In the genomic region with DNA sequence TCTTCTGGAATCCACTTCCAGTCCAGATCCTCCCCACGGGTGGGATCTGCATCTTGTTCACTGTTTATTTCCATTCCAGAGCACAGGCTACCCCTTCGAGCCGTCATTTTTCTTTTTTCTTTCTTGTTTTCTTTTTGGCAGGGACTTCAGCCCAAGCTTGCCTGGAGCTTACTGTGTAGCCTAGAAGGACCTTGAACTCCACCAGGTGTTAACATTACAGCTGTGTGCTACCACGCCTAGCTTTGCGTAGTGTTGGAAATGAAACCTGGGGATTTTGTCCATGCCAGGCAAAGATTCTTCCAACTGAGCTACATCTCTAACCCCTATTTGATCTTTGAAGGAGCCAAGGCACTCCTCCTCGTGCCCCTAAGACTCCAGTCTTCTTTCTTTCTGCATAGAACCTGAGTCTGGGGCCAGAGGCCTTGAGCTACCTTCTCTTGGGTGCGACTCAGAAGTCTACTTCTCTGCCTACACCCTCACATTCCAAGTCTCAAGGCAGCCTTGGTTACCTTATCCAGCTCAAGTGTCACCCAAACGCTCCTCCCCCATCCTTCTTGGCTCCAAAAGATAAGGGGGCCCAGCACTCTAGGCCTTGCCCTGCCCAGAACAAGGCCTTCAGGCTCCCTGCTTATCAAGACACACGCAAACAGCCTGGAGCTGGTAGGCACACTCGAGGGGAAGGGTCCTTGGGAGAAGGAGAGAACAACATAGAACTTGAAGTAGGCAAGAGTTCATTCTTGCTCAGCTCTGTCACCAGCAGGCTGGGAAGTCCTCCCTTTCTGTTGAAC, we compare ENCODE assay signal across 15 mouse cellular contexts. TPM values are rescaled to one million over a fixed set of nuclear protein-coding genes. Genes with fewer than 3 reads are reported as not detected.
DNase-seq lines count a peak whose midpoint lies in the region; ATAC-seq and TF ChIP-seq lines count a peak whose summit lies in the region.
"Had no signal": no experiment of that assay in that cellular context is flagged by ENCODE, and none has a peak within 500 bp of the region (broad histone marks: within the 10 kb centered on the region; RNA-seq: fewer than 3 reads in every experiment).

No protein-coding gene starts in this region.

- H3K4me3 ChIP-seq in heart, embryonic 12.5 days, result no peak overlapping the region
- H3K4me3 ChIP-seq in lung, embryonic 14.5 days (ENCODE audit: low read depth, low read length), result no peak overlapping the region
- H3K4me3 ChIP-seq in layer of hippocampus, adult 2 months, result no peak overlapping the region

- H3K4me1 ChIP-seq in heart, embryonic 12.5 days (replicated peaks), result no peaks in the 10 kb centered on the region
- peaks cover 7% of the 10 kb centered on the region; the same call in 1 of the 2 replicates for H3K4me1 ChIP-seq in lung, embryonic 14.5 days (ENCODE audit: insufficient read depth)

- ATAC-seq in heart, embryonic 12.5 days (ENCODE audit: insufficient number of reproducible peaks, low FRiP score), result peak; percentile 74
- peak; percentile 94 for ATAC-seq in erythroid progenitor cell, adult 5-6 weeks (replicated peaks; ENCODE audit: low FRiP score, poor library complexity, severe bottlenecking)
- peak; percentile 63; the same call in 1 of the 2 replicates for ATAC-seq in lung, embryonic 14.5 days (ENCODE audit: insufficient read depth)
- ATAC-seq: Patski had no signal

- H3K27ac ChIP-seq in heart, embryonic 12.5 days (ENCODE audit: poor library complexity, severe bottlenecking), result no peak overlapping the region
- no peak overlapping the region for H3K27ac ChIP-seq in lung, embryonic 14.5 days (ENCODE audit: low read depth)
- no peak overlapping the region for H3K27ac ChIP-seq in layer of hippocampus, adult 2 months

- H3K36me3 ChIP-seq in heart, embryonic 12.5 days, result no peaks in the 10 kb centered on the region
- no peaks in the 10 kb centered on the region for H3K36me3 ChIP-seq in lung, embryonic 14.5 days (ENCODE audit: insufficient read depth)

- H3K9me3 ChIP-seq in heart, embryonic 12.5 days (replicated peaks), result no peaks in the 10 kb centered on the region
- H3K9me3 ChIP-seq in lung, embryonic 14.5 days (ENCODE audit: low read depth, low read length), result no peaks in the 10 kb centered on the region

- TF ChIP-seq CTCF in lung, embryonic 14.5 days (IDR thresholded peaks at IDR 0.05; ENCODE audit: low read depth), result no peak
- TF ChIP-seq CTCF in layer of hippocampus, adult 2 months (conservative IDR thresholded peaks at IDR 0.05), result no peak

- H3K9ac ChIP-seq in heart, embryonic 12.5 days, result no peak overlapping the region
- no peak overlapping the region for H3K9ac ChIP-seq in lung, embryonic 14.5 days

- DNase-seq in heart, adult 18-20 months, result no peak
- DNase-seq in lung, embryonic 14.5 days, result peak; percentile 20
- peak; percentile 73 to 74 for DNase-seq in spleen, postnatal 4 days (ENCODE audit: low spot score in 2 of 2)
- no peak for DNase-seq in layer of hippocampus, adult 2 months (ENCODE audit: low spot score in 2 of 2)
- no peak for DNase-seq in cerebellum, postnatal 36 days
- no peak for DNase-seq in urinary bladder, postnatal 10 days (ENCODE audit: low spot score)
- DNase-seq: adrenal gland, postnatal 25 days; gastrocnemius, postnatal 14 days; heart, postnatal 36 days; kidney, adult 2 months; thymus, postnatal 4 days had no signal

- WGBS in heart, embryonic 12.5 days, result 51% methylated on average over 10 of the region's 10 CpGs
- WGBS in lung, embryonic 14.5 days, result 58% methylated on average over 10 of the region's 10 CpGs

- H3K27me3 ChIP-seq in heart, embryonic 12.5 days (replicated peaks), result peaks cover 60% of the 10 kb centered on the region
- peaks cover 25% of the 10 kb centered on the region for H3K27me3 ChIP-seq in lung, embryonic 14.5 days (ENCODE audit: insufficient read depth, low read length)

- H3K4me2 ChIP-seq in heart, embryonic 12.5 days, result no peak overlapping the region
- H3K4me2 ChIP-seq in lung, embryonic 14.5 days, result no peak overlapping the region

RNA-seq across cellular contexts. Expression of a gene that starts 29.7 kb away (rescaled TPM):
- 0.08 TPM in 1 of 2 replicates, not detected in the other for polyA plus RNA-seq in heart, embryonic 12.5 days (2016; fragmentation: Nextera tagmentation; extraction: Ambion mirVana)
- total RNA-seq in heart, adult 18-20 months (2021), result not detected
- not detected in 2 replicates for total RNA-seq in erythroid progenitor cell, adult 5-6 weeks (2015; ENCODE audit: low replicate concordance)
- total RNA-seq in erythroid progenitor cell, adult 5-6 weeks (2017; ENCODE audit: low replicate concordance), result not detected in 2 replicates
- not detected in 2 replicates for polyA plus RNA-seq in lung, embryonic 14.5 days (2014; fragmentation: Nextera tagmentation; extraction: Ambion mirVana)
- total RNA-seq in layer of hippocampus, adult 2 months (2021), result under 1 TPM in 1 of 2 experiments, not detected in 1; 0.13 TPM
- total RNA-seq: adrenal gland, postnatal 25 days; gastrocnemius, postnatal 14 days; heart, postnatal 36 days had no signal
- polyA plus RNA-seq: cortical plate, adult 2 months; kidney, adult 2 months; Patski had no signal

RNA-seq across cellular contexts. Expression of a gene that starts 32.8 kb away (rescaled TPM):
- 609 and 632 TPM in 2 replicates for polyA plus RNA-seq in heart, embryonic 12.5 days (2016; fragmentation: Nextera tagmentation; extraction: Ambion mirVana)
- total RNA-seq in heart, adult 18-20 months (2021), result 100 to 1,000 TPM; 261 to 267 TPM
- 118 and 138 TPM in 2 replicates for total RNA-seq in erythroid progenitor cell, adult 5-6 weeks (2015; ENCODE audit: low replicate concordance)
- 107 and 109 TPM in 2 replicates for total RNA-seq in erythroid progenitor cell, adult 5-6 weeks (2017; ENCODE audit: low replicate concordance)
- 687 and 693 TPM in 2 replicates for polyA plus RNA-seq in lung, embryonic 14.5 days (2014; fragmentation: Nextera tagmentation; extraction: Ambion mirVana)
- total RNA-seq in layer of hippocampus, adult 2 months (2021), result 100 to 1,000 TPM; 498 to 523 TPM

RNA-seq across cellular contexts. Expression of a gene that starts 45.8 kb away (rescaled TPM):
- 4.5 and 5.0 TPM in 2 replicates for polyA plus RNA-seq in heart, embryonic 12.5 days (2016; fragmentation: Nextera tagmentation; extraction: Ambion mirVana)
- 1 to 10 TPM; 3.8 to 4.2 TPM for total RNA-seq in heart, adult 18-20 months (2021)
- not detected in 2 replicates for total RNA-seq in erythroid progenitor cell, adult 5-6 weeks (2015; ENCODE audit: low replicate concordance)
- total RNA-seq in erythroid progenitor cell, adult 5-6 weeks (2017; ENCODE audit: low replicate concordance), result not detected in 2 replicates
- 1.1 and 1.5 TPM in 2 replicates for polyA plus RNA-seq in lung, embryonic 14.5 days (2014; fragmentation: Nextera tagmentation; extraction: Ambion mirVana)
- total RNA-seq in layer of hippocampus, adult 2 months (2021), result 1 to 10 TPM; 3.8 TPM

RNA-seq across cellular contexts. Expression of a gene that starts 52.8 kb away (rescaled TPM):
- polyA plus RNA-seq in heart, embryonic 12.5 days (2016; fragmentation: Nextera tagmentation; extraction: Ambion mirVana), result 23.2 and 25.0 TPM in 2 replicates
- total RNA-seq in heart, adult 18-20 months (2021), result 10 to 100 TPM in 1 of 2 experiments, 1 to 10 TPM in 1; 9.9 to 11.8 TPM
- 12.6 and 13.4 TPM in 2 replicates for total RNA-seq in erythroid progenitor cell, adult 5-6 weeks (2015; ENCODE audit: low replicate concordance)
- 17.5 and 20.0 TPM in 2 replicates for total RNA-seq in erythroid progenitor cell, adult 5-6 weeks (2017; ENCODE audit: low replicate concordance)
- 32.5 and 32.9 TPM in 2 replicates for polyA plus RNA-seq in lung, embryonic 14.5 days (2014; fragmentation: Nextera tagmentation; extraction: Ambion mirVana)
- total RNA-seq in layer of hippocampus, adult 2 months (2021), result 10 to 100 TPM; 21.6 to 22.3 TPM

RNA-seq across cellular contexts. Expression of a gene that starts 58.6 kb away (rescaled TPM):
- polyA plus RNA-seq in heart, embryonic 12.5 days (2016; fragmentation: Nextera tagmentation; extraction: Ambion mirVana), result 87.6 and 94.3 TPM in 2 replicates
- 100 to 1,000 TPM; 122 to 133 TPM for total RNA-seq in heart, adult 18-20 months (2021)
- 3.4 and 8.6 TPM in 2 replicates for total RNA-seq in erythroid progenitor cell, adult 5-6 weeks (2015; ENCODE audit: low replicate concordance)
- total RNA-seq in erythroid progenitor cell, adult 5-6 weeks (2017; ENCODE audit: low replicate concordance), result 18.7 and 49.0 TPM in 2 replicates
- polyA plus RNA-seq in lung, embryonic 14.5 days (2014; fragmentation: Nextera tagmentation; extraction: Ambion mirVana), result 89.9 and 100 TPM in 2 replicates
- 10 to 100 TPM; 37.3 to 39.3 TPM for total RNA-seq in layer of hippocampus, adult 2 months (2021)

Comparison
In these comparisons a context has a peak if more than half of its experiments do, and no peak if none do; other contexts are left out.
1. DNase-seq: peak in lung, embryonic 14.5 days (single experiment) and spleen, postnatal 4 days (2 of 2); none in heart, adult 18-20 months (0 of 2), layer of hippocampus, adult 2 months (0 of 2), cerebellum, postnatal 36 days (0 of 2) and urinary bladder, postnatal 10 days (single experiment).
2. RNA of a gene that starts 45.8 kb away (total RNA-seq): 3.8 to 4.2 TPM in heart, adult 18-20 months and 3.8 TPM in layer of hippocampus, adult 2 months; not detected in erythroid progenitor cell, adult 5-6 weeks; every median in the first group is over 4 times any median in the second.
3. Peak in every context shown above with its lines, with median percentiles within 50 percentile points of each other: ATAC-seq.